Mouse (Mus musculus) right cerebral cortex, postnatal 36 days (tissue): ENCODE measurements around the gene Pde10a.

ENCODE experiments used
- DNase-seq, 2 experiments: peaks; one replicate each; pipeline ENCODE4 v3.0.0; 2022; ENCODE audit warnings: low spot score in 2 of 2, mixed read lengths in 1 of 2

Gene Pde10a

GRCm38 (mm10) chr17:8525971-8526740, 984 bp downstream of the Pde10a start:
- DNase-seq: no peak

GRCm38 (mm10) chr17:8526815-8527261, 1.7 kb downstream of the Pde10a start:
- DNase-seq: peak in 1 of 2 experiments; percentile 53

GRCm38 (mm10) chr17:8528641-8529040, 3.5 kb downstream of the Pde10a start:
- no peak for DNase-seq

- DNase-seq: no peak
Observed at GRCm38 (mm10) chr17:8532609-8533008, 7.4 kb downstream of the Pde10a start.

- DNase-seq: no peak
Observed at GRCm38 (mm10) chr17:8533828-8534227, 8.7 kb downstream of the Pde10a start.

- no peak for DNase-seq
Observed at GRCm38 (mm10) chr17:8536522-8536921, 11.3 kb downstream of the Pde10a start.

- no peak for DNase-seq
Observed at GRCm38 (mm10) chr17:8538102-8538501, 12.9 kb downstream of the Pde10a start.

GRCm38 (mm10) chr17:8541974-8542538, 16.9 kb downstream of the Pde10a start:
- no peak for DNase-seq

- no peak for DNase-seq
Observed at GRCm38 (mm10) chr17:8546366-8546765, 21.2 kb downstream of the Pde10a start.

GRCm38 (mm10) chr17:8548733-8549132, 23.6 kb downstream of the Pde10a start:
- DNase-seq: no peak

GRCm38 (mm10) chr17:8551641-8552040, 26.5 kb downstream of the Pde10a start:
- DNase-seq: no peak

GRCm38 (mm10) chr17:8552346-8553035, 27.3 kb downstream of the Pde10a start:
- no peak for DNase-seq

- no peak for DNase-seq
Observed at GRCm38 (mm10) chr17:8553601-8554000, 28.4 kb downstream of the Pde10a start.

GRCm38 (mm10) chr17:8554219-8554618, 29.0 kb downstream of the Pde10a start:
- no peak for DNase-seq

- DNase-seq: no peak
Observed at GRCm38 (mm10) chr17:8555785-8556184, 30.6 kb downstream of the Pde10a start.

- no peak for DNase-seq
Observed at GRCm38 (mm10) chr17:8556223-8556622, 31.1 kb downstream of the Pde10a start.

GRCm38 (mm10) chr17:8557926-8558325, 32.8 kb downstream of the Pde10a start:
- no peak for DNase-seq

- DNase-seq: no peak
Observed at GRCm38 (mm10) chr17:8562101-8562885, 37.1 kb downstream of the Pde10a start.

GRCm38 (mm10) chr17:8562886-8563280, 37.7 kb downstream of the Pde10a start:
- no peak for DNase-seq

GRCm38 (mm10) chr17:8566850-8567249, 41.7 kb downstream of the Pde10a start, which contains the start of gene Gm17087:
Gm17087 (minus strand) TSS chr17:8566950.
- DNase-seq: no peak

- DNase-seq: no peak
Observed at GRCm38 (mm10) chr17:8573542-8574260, 48.5 kb downstream of the Pde10a start.
